Mouse (Mus musculus) ES-Bruce4 (cell line): Measurements from ENCODE around the gene Casq2. TPM values are rescaled to one million over a fixed set of nuclear protein-coding genes. Genes with fewer than 3 reads are reported as not detected.
A peak's percentile ranks its signal among the peaks of the same experiment; 100 is the strongest.

ENCODE experiments used
- H3K27ac ChIP-seq: 2 replicates; pipeline ENCODE4 v1.5.1; 2012; ENCODE audit warnings: low read length, inconsistent platforms; ENCODE audit not compliant: insufficient read depth
- H3K27me3 ChIP-seq: 2 replicates; pipeline ENCODE4 v1.6.1; 2012; ENCODE audit warnings: mild to moderate bottlenecking, low read length, inconsistent platforms; ENCODE audit not compliant: control insufficient read depth, poor library complexity, insufficient read depth, severe bottlenecking
- H3K36me3 ChIP-seq: 2 replicates; pipeline ENCODE4 v1.6.1; 2012; ENCODE audit warnings: inconsistent platforms, mild to moderate bottlenecking, low read length, moderate library complexity; ENCODE audit not compliant: control insufficient read depth, poor library complexity, insufficient read depth, severe bottlenecking
- H3K4me1 ChIP-seq: one replicate; pipeline ENCODE4 v1.8.1; 2011; ENCODE audit warnings: low read length; ENCODE audit not compliant: control insufficient read depth, insufficient read depth
- H3K4me3 ChIP-seq: 2 replicates; pipeline ENCODE4 v1.5.1; 2011; ENCODE audit warnings: low read depth, mild to moderate bottlenecking, low read length
- H3K9ac ChIP-seq: 2 replicates; pipeline ENCODE4 v1.6.1; 2012; ENCODE audit warnings: low read depth, mild to moderate bottlenecking, inconsistent platforms; ENCODE audit not compliant: poor library complexity, severe bottlenecking
- H3K9me3 ChIP-seq: replicated peaks from 2 replicates; pipeline ENCODE4 v1.6.1; 2012; ENCODE audit warnings: mild to moderate bottlenecking, low read length, inconsistent platforms; ENCODE audit not compliant: control insufficient read depth, poor library complexity, insufficient read depth, severe bottlenecking
- CTCF ChIP-seq: IDR thresholded peaks from one replicate; pipeline ENCODE4 v1.8.1; 2011; ENCODE audit warnings: low read depth, low read length
- EP300 ChIP-seq: IDR thresholded peaks from 2 replicates; pipeline ENCODE4 v1.6.1; 2011; ENCODE audit warnings: low read depth, low read length; ENCODE audit not compliant: insufficient read depth
- POLR2A ChIP-seq: IDR thresholded peaks from one replicate; pipeline ENCODE4 v1.8.1; 2011; ENCODE audit warnings: low read length; ENCODE audit not compliant: insufficient read depth
- polyA plus RNA-seq: library from polyadenylated mRNA; stranded (reverse); fragments of >200 nt; gene quantifications from 2 replicates; pipeline ENCODE4 v1.2.4, GENCODE M21; 2011; ENCODE audit warnings: low read depth; ENCODE audit not compliant: missing spikeins, insufficient read depth, insufficient read length

Gene Casq2
- polyA plus RNA-seq, 1 experiment: not detected

- TF ChIP-seq EP300 (no peak), POLR2A (no peak), CTCF (no peak)
- no peak overlapping the region for H3K4me3 ChIP-seq
- no peaks in the 10 kb centered on the region for H3K4me1 ChIP-seq
- no peak overlapping the region for H3K27ac ChIP-seq
- H3K9ac ChIP-seq: no peak overlapping the region
- H3K9me3 ChIP-seq: no peaks in the 10 kb centered on the region
- no peaks in the 10 kb centered on the region for H3K27me3 ChIP-seq
- H3K36me3 ChIP-seq: no peaks in the 10 kb centered on the region
These were observed 42.0 kb downstream of the Casq2 start for GRCm38 (mm10) chr3:102128242-102128641.

- Histone ChIP-seq H3K27me3 (no peaks in the 10 kb centered on the region), H3K27ac (no peak overlapping the region), H3K4me1 (no peaks in the 10 kb centered on the region), H3K9ac (no peak overlapping the region), H3K9me3 (no peaks in the 10 kb centered on the region), H3K36me3 (no peaks in the 10 kb centered on the region), H3K4me3 (no peak overlapping the region)
- no peak for TF ChIP-seq POLR2A
- TF ChIP-seq EP300: no peak
- peak; percentile 57 for TF ChIP-seq CTCF
These were observed 44.3 kb downstream of the Casq2 start for GRCm38 (mm10) chr3:102130478-102130877.

GRCm38 (mm10) chr3:102131627-102132324, 45.6 kb downstream of the Casq2 start:
- H3K4me3 ChIP-seq: no peak overlapping the region
- H3K9me3 ChIP-seq: no peaks in the 10 kb centered on the region
- H3K4me1 ChIP-seq: peaks cover 2% of the 10 kb centered on the region
- H3K27ac ChIP-seq: no peak overlapping the region
- H3K27me3 ChIP-seq: no peaks in the 10 kb centered on the region
- no peak overlapping the region for H3K9ac ChIP-seq
- TF ChIP-seq POLR2A: no peak
- TF ChIP-seq EP300: no peak
- TF ChIP-seq CTCF: no peak
- no peaks in the 10 kb centered on the region for H3K36me3 ChIP-seq

GRCm38 (mm10) chr3:102135389-102136113, 49.3 kb downstream of the Casq2 start:
- TF ChIP-seq CTCF (no peak), POLR2A (no peak), EP300 (no peak)
- Histone ChIP-seq H3K9ac (no peak overlapping the region), H3K27me3 (no peaks in the 10 kb centered on the region), H3K4me1 (peaks cover 2% of the 10 kb centered on the region), H3K27ac (no peak overlapping the region), H3K9me3 (no peaks in the 10 kb centered on the region), H3K4me3 (no peak overlapping the region), H3K36me3 (no peaks in the 10 kb centered on the region)

GRCm38 (mm10) chr3:102137158-102137557, 50.9 kb downstream of the Casq2 start:
- Histone ChIP-seq H3K4me1 (peaks cover 2% of the 10 kb centered on the region), H3K9ac (no peak overlapping the region), H3K27me3 (no peaks in the 10 kb centered on the region), H3K9me3 (no peaks in the 10 kb centered on the region), H3K4me3 (no peak overlapping the region), H3K36me3 (no peaks in the 10 kb centered on the region), H3K27ac (no peak overlapping the region)
- TF ChIP-seq CTCF (no peak), EP300 (no peak), POLR2A (no peak)

- H3K27me3 ChIP-seq: no peaks in the 10 kb centered on the region
- no peak for TF ChIP-seq CTCF
- peaks cover 2% of the 10 kb centered on the region for H3K4me1 ChIP-seq
- H3K4me3 ChIP-seq: no peak overlapping the region
- H3K9ac ChIP-seq: no peak overlapping the region
- H3K27ac ChIP-seq: no peak overlapping the region
- H3K9me3 ChIP-seq: no peaks in the 10 kb centered on the region
- H3K36me3 ChIP-seq: no peaks in the 10 kb centered on the region
These were observed 52.7 kb downstream of the Casq2 start for GRCm38 (mm10) chr3:102138899-102139298.
